24 mouse cellular contexts compared by ENCODE assay signal in genomic region chr8:114224001-114224400, GRCm38 (mm10). TPM values are rescaled to one million over a fixed set of nuclear protein-coding genes. Genes with fewer than 3 reads are reported as not detected.
A peak's percentile ranks its signal among the peaks of the same experiment; 100 is the strongest.
DNase-seq lines count a peak whose midpoint lies in the region; ATAC-seq and TF ChIP-seq lines count a peak whose summit lies in the region.
"Had no signal": no experiment of that assay in that cellular context is flagged by ENCODE, and none has a peak within 500 bp of the region (broad histone marks: within the 10 kb centered on the region; RNA-seq: fewer than 3 reads in every experiment).

No protein-coding gene starts in this region.

- 34% methylated on average over 2 of the region's 2 CpGs for WGBS in forebrain, embryonic 14.5 days
- WGBS in forebrain, embryonic 11.5 days = 80% methylated on average over 2 of the region's 2 CpGs
- WGBS in midbrain, postnatal 0 days = 53% methylated on average over 2 of the region's 2 CpGs
- WGBS in midbrain, embryonic 13.5 days = 69% methylated on average over 2 of the region's 2 CpGs

- ATAC-seq in forebrain, embryonic 14.5 days = no peak
- ATAC-seq in forebrain, embryonic 11.5 days (replicated peaks; ENCODE audit: low FRiP score) = no peak
- no peak for ATAC-seq in midbrain, postnatal 0 days (ENCODE audit: low FRiP score)
- ATAC-seq in midbrain, embryonic 13.5 days = no peak
- no peak for ATAC-seq in monocyte, adult 5-6 weeks (replicated peaks; ENCODE audit: insufficient number of reproducible peaks, low FRiP score, low TSS enrichment, poor library complexity, severe bottlenecking)
- ATAC-seq: midbrain, embryonic 16.5 days had no signal

- no peaks in the 10 kb centered on the region for H3K27me3 ChIP-seq in forebrain, embryonic 14.5 days (replicated peaks; ENCODE audit: control insufficient read depth, insufficient read depth, low read length)
- H3K27me3 ChIP-seq in forebrain, embryonic 11.5 days (ENCODE audit: control insufficient read depth, insufficient read depth, low read length) = no peaks in the 10 kb centered on the region
- no peaks in the 10 kb centered on the region for H3K27me3 ChIP-seq in midbrain, postnatal 0 days (ENCODE audit: insufficient read depth, low read length)
- no peaks in the 10 kb centered on the region for H3K27me3 ChIP-seq in midbrain, embryonic 13.5 days
- H3K27me3 ChIP-seq: embryonic facial prominence, embryonic 15.5 days; liver, embryonic 15.5 days had no signal

- H3K9me3 ChIP-seq in forebrain, embryonic 14.5 days (replicated peaks; ENCODE audit: control insufficient read depth, low read length) = no peaks in the 10 kb centered on the region
- H3K9me3 ChIP-seq in forebrain, embryonic 11.5 days (ENCODE audit: control insufficient read depth, low read length) = no peaks in the 10 kb centered on the region
- no peaks in the 10 kb centered on the region for H3K9me3 ChIP-seq in midbrain, postnatal 0 days (ENCODE audit: low read length)
- no peaks in the 10 kb centered on the region for H3K9me3 ChIP-seq in midbrain, embryonic 13.5 days
- H3K9me3 ChIP-seq: embryonic facial prominence, embryonic 15.5 days; heart, embryonic 10.5 days; limb, embryonic 10.5 days; liver, embryonic 15.5 days had no signal

- no peak for TF ChIP-seq CTCF in midbrain, postnatal 0 days (IDR thresholded peaks at IDR 0.05)

- H3K27ac ChIP-seq in forebrain, embryonic 14.5 days (ENCODE audit: low read depth, low read length) = no peak overlapping the region
- no peak overlapping the region for H3K27ac ChIP-seq in forebrain, embryonic 11.5 days (ENCODE audit: low read depth, low read length)
- H3K27ac ChIP-seq in midbrain, postnatal 0 days (ENCODE audit: low read depth, low read length) = no peak overlapping the region
- H3K27ac ChIP-seq in midbrain, embryonic 13.5 days = no peak overlapping the region
- H3K27ac ChIP-seq: embryonic facial prominence, embryonic 15.5 days; heart, embryonic 10.5 days; limb, embryonic 10.5 days; liver, embryonic 15.5 days; macrophage; stomach, postnatal 0 days had no signal

- H3K4me2 ChIP-seq in forebrain, embryonic 14.5 days (ENCODE audit: low read length) = no peak overlapping the region
- H3K4me2 ChIP-seq in forebrain, embryonic 11.5 days (ENCODE audit: low read depth, low read length, severe bottlenecking) = no peak overlapping the region
- no peak overlapping the region for H3K4me2 ChIP-seq in midbrain, postnatal 0 days (ENCODE audit: low read depth, low read length, poor library complexity, severe bottlenecking)
- no peak overlapping the region for H3K4me2 ChIP-seq in midbrain, embryonic 13.5 days (replicated peaks)
- H3K4me2 ChIP-seq: embryonic facial prominence, embryonic 15.5 days; liver, embryonic 15.5 days had no signal

- 0 out of 2 replicates have a peak, but pooled peaks cover 3% of the 10 kb centered on the region for H3K4me1 ChIP-seq in forebrain, embryonic 14.5 days (ENCODE audit: control insufficient read depth, insufficient read depth, low read length)
- H3K4me1 ChIP-seq in forebrain, embryonic 11.5 days (replicated peaks; ENCODE audit: control insufficient read depth, insufficient read depth, low read length) = no peaks in the 10 kb centered on the region
- H3K4me1 ChIP-seq in midbrain, postnatal 0 days (ENCODE audit: insufficient read depth, low read length) = no peaks in the 10 kb centered on the region
- H3K4me1 ChIP-seq in midbrain, embryonic 13.5 days (replicated peaks) = no peaks in the 10 kb centered on the region
- H3K4me1 ChIP-seq: embryonic facial prominence, embryonic 15.5 days; limb, embryonic 10.5 days; liver, embryonic 15.5 days had no signal

- no peak overlapping the region for H3K4me3 ChIP-seq in forebrain, embryonic 14.5 days (ENCODE audit: low read depth, low read length)
- no peak overlapping the region for H3K4me3 ChIP-seq in forebrain, embryonic 11.5 days (ENCODE audit: low read depth, low read length)
- H3K4me3 ChIP-seq in midbrain, postnatal 0 days (ENCODE audit: low read depth, low read length) = no peak overlapping the region
- H3K4me3 ChIP-seq in midbrain, embryonic 13.5 days (replicated peaks) = no peak overlapping the region
- H3K4me3 ChIP-seq: embryonic facial prominence, embryonic 15.5 days; heart, embryonic 10.5 days; limb, embryonic 10.5 days; liver, embryonic 15.5 days had no signal

- H3K9ac ChIP-seq in forebrain, embryonic 14.5 days (ENCODE audit: low read length) = no peak overlapping the region
- H3K9ac ChIP-seq in forebrain, embryonic 11.5 days (ENCODE audit: low read length) = no peak overlapping the region
- H3K9ac ChIP-seq in midbrain, postnatal 0 days (replicated peaks; ENCODE audit: low read length, poor library complexity, severe bottlenecking) = no peak overlapping the region
- no peak overlapping the region for H3K9ac ChIP-seq in midbrain, embryonic 13.5 days (replicated peaks)
- H3K9ac ChIP-seq: embryonic facial prominence, embryonic 15.5 days; liver, embryonic 15.5 days had no signal

- no peaks in the 10 kb centered on the region for H3K36me3 ChIP-seq in forebrain, embryonic 14.5 days (ENCODE audit: control insufficient read depth, insufficient read depth, low read length)
- H3K36me3 ChIP-seq in forebrain, embryonic 11.5 days (ENCODE audit: control insufficient read depth, insufficient read depth, low read length) = no peaks in the 10 kb centered on the region
- peaks cover 5% of the 10 kb centered on the region; the same call in 1 of the 2 replicates for H3K36me3 ChIP-seq in midbrain, postnatal 0 days (ENCODE audit: insufficient read depth, low read length)
- H3K36me3 ChIP-seq in midbrain, embryonic 13.5 days = peaks cover 5% of the 10 kb centered on the region; the same call in 1 of the 2 replicates
- H3K36me3 ChIP-seq: embryonic facial prominence, embryonic 15.5 days; heart, embryonic 10.5 days; limb, embryonic 10.5 days; liver, embryonic 15.5 days had no signal

- DNase-seq in forebrain, embryonic 14.5 days (ENCODE audit: low spot score) = peak; percentile 50
- no peak for DNase-seq in forebrain, embryonic 11.5 days (ENCODE audit: low spot score)
- DNase-seq in midbrain, postnatal 0 days (ENCODE audit: low spot score) = peak; percentile 64
- DNase-seq in cerebellum, adult 9-10 months = peak; percentile 76
- DNase-seq in spleen, postnatal 4 days (ENCODE audit: low spot score in 2 of 2) = no peak
- DNase-seq in layer of hippocampus, adult 18-20 months (ENCODE audit: low spot score in 2 of 2) = no peak
- DNase-seq: adrenal gland, postnatal 25 days; kidney, adult 11 months; kidney, postnatal 4 days; layer of hippocampus, adult 9-11 months; liver; thymus, adult 2 months had no signal

RNA-seq across cellular contexts. Expression of gene Vat1l, which starts 18.6 kb away (rescaled TPM):
- 29.7 and 32.2 TPM in 2 replicates for polyA plus RNA-seq in forebrain, embryonic 14.5 days (2014; fragmentation: Nextera tagmentation; extraction: Ambion mirVana)
- polyA plus RNA-seq in forebrain, embryonic 11.5 days (2014; fragmentation: Nextera tagmentation; extraction: Ambion mirVana) = 9.6 and 11.3 TPM in 2 replicates
- 188 and 196 TPM in 2 replicates for total RNA-seq in midbrain, postnatal 0 days (2014; rRNA removed)
- 60.9 and 61.7 TPM in 2 replicates for polyA plus RNA-seq in midbrain, postnatal 0 days (2015; fragmentation: Nextera tagmentation; extraction: Ambion mirVana)
- polyA plus RNA-seq in midbrain, embryonic 13.5 days (2015; fragmentation: Nextera tagmentation; extraction: Ambion mirVana) = 25.4 and 28.2 TPM in 2 replicates
- not detected in 3 replicates for total RNA-seq in monocyte, adult 5-6 weeks (2017)
- 10 to 100 TPM in 1 of 2 experiments, 1 to 10 TPM in 1; 9.5 to 17.3 TPM for total RNA-seq in layer of hippocampus, adult 18-20 months (2021)
- total RNA-seq: common myeloid progenitor, adult 5-6 weeks; hematopoietic stem cell, adult 5-6 weeks; neutrophil, adult 5-6 weeks had no signal
- polyA plus RNA-seq: macrophage had no signal

Comparison
In these comparisons a context has a peak if more than half of its experiments do, and no peak if none do; other contexts are left out.
1. DNase-seq: peak in forebrain, embryonic 14.5 days (single experiment), midbrain, postnatal 0 days (single experiment) and cerebellum, adult 9-10 months (single experiment); none in forebrain, embryonic 11.5 days (single experiment), spleen, postnatal 4 days (0 of 2) and layer of hippocampus, adult 18-20 months (0 of 2).